Mouse (Mus musculus): Measurements from ENCODE around the gene Nabp2.

GRCm38 (mm10) chr10:128403931-128404330 is 7.4 kb downstream of the Nabp2 start:
- TF ChIP-seq EP300 (IDR thresholded peaks at IDR 0.05; ENCODE audit: low read depth) (no peak), CTCF (IDR thresholded peaks at IDR 0.05; ENCODE audit: low read depth) (no peak)

Measured in liver, postnatal 0 days (tissue).